Mouse (Mus musculus) embryonic facial prominence, embryonic 10.5 days (tissue): ENCODE results near the gene Carmil3. TPM values are rescaled to one million over a fixed set of nuclear protein-coding genes. Genes with fewer than 3 reads are reported as not detected.

Experiments
- DNase-seq: peaks from one replicate; pipeline ENCODE4 v3.0.0-alpha.2; 2017; ENCODE audit warnings: low spot score
- H3K27ac ChIP-seq: fragments of 300-500 bp; sonication (generic); replicated peaks from 2 replicates; pipeline ENCODE4 v1.5.1; 2016; ENCODE audit warnings: mild to moderate bottlenecking
- H3K27me3 ChIP-seq: fragments of 300-500 bp; sonication (generic); replicated peaks from 2 replicates; pipeline ENCODE4 v1.6.1; 2016; ENCODE audit warnings: low read depth, mild to moderate bottlenecking; ENCODE audit not compliant: poor library complexity, severe bottlenecking
- H3K36me3 ChIP-seq: fragments of 300-500 bp; sonication (generic); replicated peaks from 2 replicates; pipeline ENCODE4 v1.6.1; 2016; ENCODE audit warnings: mild to moderate bottlenecking, moderate library complexity
- H3K4me1 ChIP-seq: fragments of 300-500 bp; sonication (generic); 2 replicates; pipeline ENCODE4 v1.6.1; 2016
- H3K4me3 ChIP-seq: fragments of 300-500 bp; sonication (generic); 2 replicates; pipeline ENCODE4 v1.5.1; 2016; ENCODE audit warnings: mild to moderate bottlenecking, moderate library complexity
- H3K9me3 ChIP-seq: fragments of 300-500 bp; sonication (generic); 2 replicates; pipeline ENCODE4 v1.6.1; 2016; ENCODE audit warnings: mild to moderate bottlenecking
- WGBS: fragments of 180-500 bp; shearing (Covaris S2); methylation state at CpG from one replicate; pipeline ENCODE4 v1.1.7; 2016; 5-methylcytosine and 5-hydroxymethylcytosine counted together
- polyA plus RNA-seq: library from polyadenylated mRNA; unstranded; fragments of >200 nt; fragmentation: Nextera tagmentation; extraction: Ambion mirVana; gene quantifications from 2 replicates; pipeline ENCODE4 v1.2.1, GENCODE M21; 2016

Carmil3 gene
- polyA plus RNA-seq, 1 experiment from 2014 or later = 3.5 TPM

GRCm38 (mm10) chr14:55497449-55497821, 7.0 kb downstream of the Carmil3 start:
- peak; percentile 88 for DNase-seq
- 0 out of 2 replicates have a peak overlapping the region, but pooled peaks have one; percentile 2 for H3K27ac ChIP-seq
- no peaks in the 10 kb centered on the region for H3K27me3 ChIP-seq
- H3K4me1 ChIP-seq = 0 out of 2 replicates have a peak, but pooled peaks cover 4% of the 10 kb centered on the region
- H3K36me3 ChIP-seq = peaks cover 26% of the 10 kb centered on the region
- H3K9me3 ChIP-seq = no peaks in the 10 kb centered on the region
- 0 out of 2 replicates have a peak overlapping the region, but pooled peaks have one; percentile 1 for H3K4me3 ChIP-seq
- 33% methylated on average over 6 of the region's 6 CpGs for WGBS

- peaks cover 6% of the 10 kb centered on the region; the same call in 1 of the 2 replicates for H3K36me3 ChIP-seq
- no peaks in the 10 kb centered on the region for H3K9me3 ChIP-seq
- H3K4me3 ChIP-seq = no peak overlapping the region
- 87% methylated on average over 9 of the region's 9 CpGs for WGBS
- DNase-seq = no peak
- H3K27ac ChIP-seq = no peak overlapping the region
- 0 out of 2 replicates have a peak, but pooled peaks cover 4% of the 10 kb centered on the region for H3K4me1 ChIP-seq
- peaks cover 6% of the 10 kb centered on the region for H3K27me3 ChIP-seq
Measured at GRCm38 (mm10) chr14:55505612-55506011, 15.2 kb downstream of the Carmil3 start.

- DNase-seq = no peak
- peaks cover 11% of the 10 kb centered on the region for H3K4me1 ChIP-seq
- 0 out of 2 replicates have a peak, but pooled peaks cover 2% of the 10 kb centered on the region for H3K36me3 ChIP-seq
- H3K27ac ChIP-seq = no peak overlapping the region
- WGBS = 59% methylated on average over 7 of the region's 7 CpGs
- H3K4me3 ChIP-seq = no peak overlapping the region
- peaks cover 27% of the 10 kb centered on the region for H3K27me3 ChIP-seq
- no peaks in the 10 kb centered on the region for H3K9me3 ChIP-seq
Measured at GRCm38 (mm10) chr14:55507801-55508200, 17.4 kb downstream of the Carmil3 start.

GRCm38 (mm10) chr14:55509540-55509939, 19.1 kb downstream of the Carmil3 start:
- no peak overlapping the region for H3K27ac ChIP-seq
- no peaks in the 10 kb centered on the region for H3K36me3 ChIP-seq
- H3K27me3 ChIP-seq = peaks cover 31% of the 10 kb centered on the region
- no peaks in the 10 kb centered on the region for H3K9me3 ChIP-seq
- WGBS = 85% methylated on average over 10 of the region's 10 CpGs
- H3K4me3 ChIP-seq = no peak overlapping the region
- peaks cover 11% of the 10 kb centered on the region for H3K4me1 ChIP-seq
- no peak for DNase-seq

GRCm38 (mm10) chr14:55510125-55510731, 19.8 kb downstream of the Carmil3 start, which contains the start of gene Cpne6:
TSS of gene Cpne6 (plus strand) at chr14:55510445.
- H3K9me3 ChIP-seq = no peaks in the 10 kb centered on the region
- no peak within 1 kb of the TSS for H3K27ac ChIP-seq
- 75% methylated on average over 22 of the region's 22 CpGs for WGBS
- no peaks in the 10 kb centered on the region for H3K36me3 ChIP-seq
- peaks cover 31% of the 10 kb centered on the region for H3K27me3 ChIP-seq
- peaks cover 11% of the 10 kb centered on the region for H3K4me1 ChIP-seq
- no peak for DNase-seq
- H3K4me3 ChIP-seq = no peak within 1 kb of the TSS

GRCm38 (mm10) chr14:55511037-55511436, 20.6 kb downstream of the Carmil3 start:
- no peak for DNase-seq
- Histone ChIP-seq H3K4me3 (no peak overlapping the region), H3K27me3 (peaks cover 38% of the 10 kb centered on the region), H3K4me1 (peaks cover 11% of the 10 kb centered on the region), H3K9me3 (no peaks in the 10 kb centered on the region), H3K27ac (no peak overlapping the region), H3K36me3 (no peaks in the 10 kb centered on the region)
- WGBS = 68% methylated on average over 7 of the region's 7 CpGs

- Histone ChIP-seq H3K9me3 (no peaks in the 10 kb centered on the region), H3K27ac (no peak overlapping the region), H3K4me1 (peaks cover 12% of the 10 kb centered on the region), H3K27me3 (peaks cover 61% of the 10 kb centered on the region), H3K36me3 (no peaks in the 10 kb centered on the region), H3K4me3 (no peak overlapping the region)
- WGBS = 74% methylated on average over 10 of the region's 10 CpGs
- no peak for DNase-seq
Measured at GRCm38 (mm10) chr14:55513927-55514326, 23.5 kb downstream of the Carmil3 start.

- Histone ChIP-seq H3K4me3 (no peak overlapping the region), H3K36me3 (no peaks in the 10 kb centered on the region), H3K9me3 (no peaks in the 10 kb centered on the region), H3K4me1 (peaks cover 18% of the 10 kb centered on the region), H3K27me3 (peaks cover 72% of the 10 kb centered on the region), H3K27ac (no peak overlapping the region; the same call in 1 of the 2 replicates)
- WGBS = 90% methylated on average over 4 of the region's 4 CpGs
- no peak for DNase-seq
Measured at GRCm38 (mm10) chr14:55515846-55516245, 25.4 kb downstream of the Carmil3 start.

GRCm38 (mm10) chr14:55518897-55519296, 28.4 kb downstream of the Carmil3 start:
- Histone ChIP-seq H3K27me3 (peaks cover 78% of the 10 kb centered on the region), H3K4me3 (no peak overlapping the region), H3K9me3 (no peaks in the 10 kb centered on the region), H3K4me1 (peaks cover 17% of the 10 kb centered on the region), H3K36me3 (no peaks in the 10 kb centered on the region), H3K27ac (no peak overlapping the region)
- DNase-seq = peak; percentile 47
- WGBS = 54% methylated on average over 2 of the region's 2 CpGs

GRCm38 (mm10) chr14:55519604-55520003, 29.2 kb downstream of the Carmil3 start:
- H3K4me3 ChIP-seq = no peak overlapping the region
- no peaks in the 10 kb centered on the region for H3K36me3 ChIP-seq
- H3K9me3 ChIP-seq = no peaks in the 10 kb centered on the region
- no peak for DNase-seq
- peaks cover 85% of the 10 kb centered on the region for H3K27me3 ChIP-seq
- peaks cover 17% of the 10 kb centered on the region for H3K4me1 ChIP-seq
- H3K27ac ChIP-seq = no peak overlapping the region
- WGBS = 64% methylated on average over 4 of the region's 4 CpGs

GRCm38 (mm10) chr14:55520451-55521361, 30.3 kb downstream of the Carmil3 start:
- H3K4me3 ChIP-seq = peak overlapping the region; percentile 65
- H3K27ac ChIP-seq = 0 out of 2 replicates have a peak overlapping the region, but pooled peaks have one; percentile 3
- H3K36me3 ChIP-seq = no peaks in the 10 kb centered on the region
- H3K4me1 ChIP-seq = peaks cover 17% of the 10 kb centered on the region
- DNase-seq = peak; percentile 59
- under 1% methylated on average over 61 of the region's 61 CpGs for WGBS
- no peaks in the 10 kb centered on the region for H3K9me3 ChIP-seq
- peaks cover 86% of the 10 kb centered on the region for H3K27me3 ChIP-seq

- Histone ChIP-seq H3K27ac (no peak overlapping the region), H3K9me3 (no peaks in the 10 kb centered on the region), H3K27me3 (peaks cover 60% of the 10 kb centered on the region), H3K36me3 (no peaks in the 10 kb centered on the region), H3K4me3 (no peak overlapping the region), H3K4me1 (peaks cover 14% of the 10 kb centered on the region)
- DNase-seq = no peak
- WGBS = 64% methylated on average over 4 of the region's 4 CpGs
Measured at GRCm38 (mm10) chr14:55524062-55524461, 33.6 kb downstream of the Carmil3 start.
